Mouse (Mus musculus) spleen, postnatal 4 days (tissue): Measurements from ENCODE around the gene Tmem102.

Experiments used
- DNase-seq, 2 experiments: peaks; one replicate each; pipeline ENCODE4 v3.0.0; 2022; ENCODE audit warnings: low spot score in 2 of 2

Tmem102 gene

GRCm38 (mm10) chr11:69789431-69789830 lies 16.0 kb downstream of the Tmem102 start:
- no peak for DNase-seq

- DNase-seq, result no peak
Observed at GRCm38 (mm10) chr11:69787306-69787705, 18.1 kb downstream of the Tmem102 start.

GRCm38 (mm10) chr11:69784793-69785272 lies 20.6 kb downstream of the Tmem102 start:
- DNase-seq, result peak in 1 of 2 experiments; percentile 60

- no peak for DNase-seq
Observed at GRCm38 (mm10) chr11:69781828-69782227, 23.6 kb downstream of the Tmem102 start.

- DNase-seq, result no peak
Observed at GRCm38 (mm10) chr11:69778985-69779384, 26.4 kb downstream of the Tmem102 start.

GRCm38 (mm10) chr11:69778258-69778982 lies 27.0 kb downstream of the Tmem102 start:
- DNase-seq, result peak in 1 of 2 experiments; percentile 62

- peak in 1 of 2 experiments; percentile 64 for DNase-seq
Observed at GRCm38 (mm10) chr11:69777504-69778257, 27.7 kb downstream of the Tmem102 start.

GRCm38 (mm10) chr11:69776488-69776887 lies 28.9 kb downstream of the Tmem102 start:
- DNase-seq, result peak in 1 of 2 experiments; percentile 62

- DNase-seq, result no peak
Observed at GRCm38 (mm10) chr11:69775716-69776115, 29.7 kb downstream of the Tmem102 start.

- DNase-seq, result no peak
Observed at GRCm38 (mm10) chr11:69774961-69775360, 30.5 kb downstream of the Tmem102 start.

GRCm38 (mm10) chr11:69767625-69767909 lies 37.9 kb downstream of the Tmem102 start:
- DNase-seq, result no peak

GRCm38 (mm10) chr11:69766872-69767624 lies 38.4 kb downstream of the Tmem102 start:
- DNase-seq, result no peak

GRCm38 (mm10) chr11:69766126-69766609 lies 39.3 kb downstream of the Tmem102 start:
- peak; percentile 70 to 85 for DNase-seq

GRCm38 (mm10) chr11:69765221-69766125 lies 40.0 kb downstream of the Tmem102 start, which contains the start of gene Zbtb4:
Gene Zbtb4 (plus strand): TSS chr11:69765912.
- peak; percentile 38 to 73 for DNase-seq

GRCm38 (mm10) chr11:69763551-69763950 lies 41.9 kb downstream of the Tmem102 start:
- no peak for DNase-seq

- no peak for DNase-seq
Observed at GRCm38 (mm10) chr11:69761868-69762267, 43.6 kb downstream of the Tmem102 start, which contains the start of gene Slc35g3. Gene Slc35g3 (minus strand): TSS chr11:69761968.

GRCm38 (mm10) chr11:69760901-69761200 lies 44.6 kb downstream of the Tmem102 start:
- no peak for DNase-seq

GRCm38 (mm10) chr11:69760160-69760900 lies 45.1 kb downstream of the Tmem102 start:
- DNase-seq, result no peak

- peak; percentile 86 to 88 for DNase-seq
Observed at GRCm38 (mm10) chr11:69758971-69759721, 46.3 kb downstream of the Tmem102 start.
